Mouse (Mus musculus) common myeloid progenitor, adult 5-6 weeks (primary cell): ENCODE results near the gene Gm8764. TPM values are rescaled to one million over a fixed set of nuclear protein-coding genes. Genes with fewer than 3 reads are reported as not detected.
"Not testable (repeated sequence)": the region's sequence is repeated elsewhere in the genome, so short reads cannot be mapped to it uniquely, and the experiment has no call there.

ENCODE experiments used
- ATAC-seq: replicated peaks from 2 replicates; pipeline ENCODE4 v1.8.0; 2016; ENCODE audit warnings: low read depth, mild to moderate bottlenecking, moderate TSS enrichment, inconsistent platforms; ENCODE audit not compliant: poor library complexity, severe bottlenecking
- total RNA-seq: library from RNA; stranded (forward); fragments of 200-1000, 187-1606 nt; gene quantifications from 2 replicates; pipeline ENCODE4 v1.2.3, GENCODE M21; 2017

Gm8764 gene
- total RNA-seq, result not detected in 2 replicates

DNA sequence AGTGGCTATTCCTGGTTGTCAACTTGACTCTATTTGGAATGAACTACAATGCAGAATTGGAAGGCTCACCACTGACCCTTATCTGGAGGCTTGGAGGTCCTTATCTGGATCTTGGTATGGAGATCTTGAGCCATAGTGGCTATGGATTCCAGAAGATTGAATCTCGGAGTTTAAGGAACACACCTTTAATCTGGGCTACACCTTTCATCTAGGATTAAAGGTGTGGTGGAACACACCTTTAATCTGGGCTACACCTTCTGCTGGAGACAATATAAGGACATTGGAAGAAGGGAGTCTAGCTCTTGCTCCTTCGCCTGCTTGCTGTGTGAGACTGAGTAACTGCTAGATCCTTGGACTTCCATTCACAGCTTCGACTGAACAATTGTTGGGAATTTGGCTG is at the start of gene Gm8764:
Gene Gm8764 (plus strand): TSS at position 301 of the 400 bp plus-strand sequence.
- not testable (repeated sequence) for ATAC-seq

DNA sequence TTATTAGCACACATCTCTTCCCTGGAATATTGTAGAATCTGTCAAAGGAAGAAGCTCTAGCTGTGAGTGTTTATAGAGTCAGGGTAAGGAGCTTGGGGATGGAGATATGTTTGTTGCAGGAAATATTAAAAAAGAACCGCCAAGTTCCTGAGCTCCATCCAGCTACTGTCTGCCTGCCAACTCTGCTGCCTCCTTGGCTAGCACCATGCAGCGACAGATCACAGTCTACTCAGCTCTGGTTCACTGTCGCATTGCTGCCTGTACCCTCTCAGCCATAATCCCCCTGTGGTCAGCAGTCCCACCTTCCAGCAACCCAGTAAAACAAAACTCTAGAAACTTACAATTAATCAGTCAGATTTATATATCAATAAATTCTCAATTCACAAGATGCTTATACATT is 49.8 kb upstream of the Gm8764 start:
- ATAC-seq, result no peak

DNA sequence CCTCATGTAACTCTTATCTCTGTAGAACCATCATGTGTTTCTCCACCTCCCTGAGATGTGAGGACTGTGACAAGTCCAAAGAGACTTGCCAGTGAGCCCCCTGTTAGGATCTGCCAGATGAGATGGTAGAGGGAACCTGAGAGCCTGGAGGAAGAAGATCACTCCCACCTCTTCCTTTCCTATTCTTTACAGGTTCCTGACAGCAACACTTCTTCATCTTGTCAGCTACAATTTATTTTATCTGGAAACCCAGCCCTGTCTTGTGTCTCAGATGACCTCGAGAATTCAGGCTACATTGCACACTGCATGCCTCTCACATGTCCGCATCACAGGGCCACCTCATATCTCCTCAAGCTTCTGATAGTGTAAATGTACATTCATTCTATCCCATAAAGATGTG is 41.5 kb upstream of the Gm8764 start:
- no peak for ATAC-seq

DNA sequence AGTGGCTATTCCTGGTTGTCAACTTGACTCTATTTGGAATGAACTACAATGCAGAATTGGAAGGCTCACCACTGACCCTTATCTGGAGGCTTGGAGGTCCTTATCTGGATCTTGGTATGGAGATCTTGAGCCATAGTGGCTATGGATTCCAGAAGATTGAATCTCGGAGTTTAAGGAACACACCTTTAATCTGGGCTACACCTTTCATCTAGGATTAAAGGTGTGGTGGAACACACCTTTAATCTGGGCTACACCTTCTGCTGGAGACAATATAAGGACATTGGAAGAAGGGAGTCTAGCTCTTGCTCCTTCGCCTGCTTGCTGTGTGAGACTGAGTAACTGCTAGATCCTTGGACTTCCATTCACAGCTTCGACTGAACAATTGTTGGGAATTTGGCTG is 17.1 kb upstream of the Gm8764 start, which contains the start of gene Gm21293:
Gene Gm21293 (plus strand): TSS at position 301 of the 400 bp plus-strand sequence.
- ATAC-seq, result not testable (repeated sequence)

DNA sequence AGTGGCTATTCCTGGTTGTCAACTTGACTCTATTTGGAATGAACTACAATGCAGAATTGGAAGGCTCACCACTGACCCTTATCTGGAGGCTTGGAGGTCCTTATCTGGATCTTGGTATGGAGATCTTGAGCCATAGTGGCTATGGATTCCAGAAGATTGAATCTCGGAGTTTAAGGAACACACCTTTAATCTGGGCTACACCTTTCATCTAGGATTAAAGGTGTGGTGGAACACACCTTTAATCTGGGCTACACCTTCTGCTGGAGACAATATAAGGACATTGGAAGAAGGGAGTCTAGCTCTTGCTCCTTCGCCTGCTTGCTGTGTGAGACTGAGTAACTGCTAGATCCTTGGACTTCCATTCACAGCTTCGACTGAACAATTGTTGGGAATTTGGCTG is 8.6 kb upstream of the Gm8764 start, which contains the start of gene Gm6763:
Gene Gm6763 (plus strand): TSS at position 301 of the 400 bp plus-strand sequence.
- ATAC-seq, result not testable (repeated sequence)

DNA sequence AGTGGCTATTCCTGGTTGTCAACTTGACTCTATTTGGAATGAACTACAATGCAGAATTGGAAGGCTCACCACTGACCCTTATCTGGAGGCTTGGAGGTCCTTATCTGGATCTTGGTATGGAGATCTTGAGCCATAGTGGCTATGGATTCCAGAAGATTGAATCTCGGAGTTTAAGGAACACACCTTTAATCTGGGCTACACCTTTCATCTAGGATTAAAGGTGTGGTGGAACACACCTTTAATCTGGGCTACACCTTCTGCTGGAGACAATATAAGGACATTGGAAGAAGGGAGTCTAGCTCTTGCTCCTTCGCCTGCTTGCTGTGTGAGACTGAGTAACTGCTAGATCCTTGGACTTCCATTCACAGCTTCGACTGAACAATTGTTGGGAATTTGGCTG is 8.4 kb downstream of the Gm8764 start, which contains the start of gene Gm21304:
Gene Gm21304 (plus strand): TSS at position 301 of the 400 bp plus-strand sequence.
- not testable (repeated sequence) for ATAC-seq

DNA sequence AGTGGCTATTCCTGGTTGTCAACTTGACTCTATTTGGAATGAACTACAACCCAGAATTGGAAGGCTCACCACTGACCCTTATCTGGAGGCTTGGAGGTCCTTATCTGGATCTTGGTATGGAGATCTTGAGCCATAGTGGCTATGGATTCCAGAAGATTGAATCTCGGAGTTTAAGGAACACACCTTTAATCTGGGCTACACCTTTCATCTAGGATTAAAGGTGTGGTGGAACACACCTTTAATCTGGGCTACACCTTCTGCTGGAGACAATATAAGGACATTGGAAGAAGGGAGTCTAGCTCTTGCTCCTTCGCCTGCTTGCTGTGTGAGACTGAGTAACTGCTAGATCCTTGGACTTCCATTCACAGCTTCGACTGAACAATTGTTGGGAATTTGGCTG is 16.9 kb downstream of the Gm8764 start, which contains the start of gene Gm21312:
Gene Gm21312 (plus strand): TSS at position 301 of the 400 bp plus-strand sequence.
- ATAC-seq, result not testable (repeated sequence)

DNA sequence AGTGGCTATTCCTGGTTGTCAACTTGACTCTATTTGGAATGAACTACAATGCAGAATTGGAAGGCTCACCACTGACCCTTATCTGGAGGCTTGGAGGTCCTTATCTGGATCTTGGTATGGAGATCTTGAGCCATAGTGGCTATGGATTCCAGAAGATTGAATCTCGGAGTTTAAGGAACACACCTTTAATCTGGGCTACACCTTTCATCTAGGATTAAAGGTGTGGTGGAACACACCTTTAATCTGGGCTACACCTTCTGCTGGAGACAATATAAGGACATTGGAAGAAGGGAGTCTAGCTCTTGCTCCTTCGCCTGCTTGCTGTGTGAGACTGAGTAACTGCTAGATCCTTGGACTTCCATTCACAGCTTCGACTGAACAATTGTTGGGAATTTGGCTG is 25.4 kb downstream of the Gm8764 start, which contains the start of gene Gm20765:
Gene Gm20765 (plus strand): TSS at position 301 of the 400 bp plus-strand sequence.
- not testable (repeated sequence) for ATAC-seq

DNA sequence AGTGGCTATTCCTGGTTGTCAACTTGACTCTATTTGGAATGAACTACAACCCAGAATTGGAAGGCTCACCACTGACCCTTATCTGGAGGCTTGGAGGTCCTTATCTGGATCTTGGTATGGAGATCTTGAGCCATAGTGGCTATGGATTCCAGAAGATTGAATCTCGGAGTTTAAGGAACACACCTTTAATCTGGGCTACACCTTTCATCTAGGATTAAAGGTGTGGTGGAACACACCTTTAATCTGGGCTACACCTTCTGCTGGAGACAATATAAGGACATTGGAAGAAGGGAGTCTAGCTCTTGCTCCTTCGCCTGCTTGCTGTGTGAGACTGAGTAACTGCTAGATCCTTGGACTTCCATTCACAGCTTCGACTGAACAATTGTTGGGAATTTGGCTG is 33.9 kb downstream of the Gm8764 start, which contains the start of gene Gm4340:
Gene Gm4340 (plus strand): TSS at position 301 of the 400 bp plus-strand sequence.
- not testable (repeated sequence) for ATAC-seq

DNA sequence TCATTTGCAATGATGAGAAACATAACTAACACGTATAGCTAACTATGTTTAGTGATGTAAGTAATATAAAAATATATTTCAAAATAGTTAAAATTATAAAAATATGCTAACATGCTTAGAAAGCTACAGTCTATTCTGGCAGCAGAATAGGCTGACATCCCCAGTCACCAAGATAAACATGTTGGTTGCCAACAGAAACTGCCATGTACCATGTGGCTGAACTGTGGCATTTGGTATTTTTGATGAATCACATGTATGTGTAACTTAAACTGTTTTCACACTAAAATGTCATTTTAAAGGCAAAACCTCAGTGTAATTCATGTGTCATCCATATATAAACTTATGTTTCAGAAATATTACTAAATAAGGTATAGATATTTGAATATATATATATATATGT is 49.8 kb downstream of the Gm8764 start:
- no peak for ATAC-seq

DNA sequence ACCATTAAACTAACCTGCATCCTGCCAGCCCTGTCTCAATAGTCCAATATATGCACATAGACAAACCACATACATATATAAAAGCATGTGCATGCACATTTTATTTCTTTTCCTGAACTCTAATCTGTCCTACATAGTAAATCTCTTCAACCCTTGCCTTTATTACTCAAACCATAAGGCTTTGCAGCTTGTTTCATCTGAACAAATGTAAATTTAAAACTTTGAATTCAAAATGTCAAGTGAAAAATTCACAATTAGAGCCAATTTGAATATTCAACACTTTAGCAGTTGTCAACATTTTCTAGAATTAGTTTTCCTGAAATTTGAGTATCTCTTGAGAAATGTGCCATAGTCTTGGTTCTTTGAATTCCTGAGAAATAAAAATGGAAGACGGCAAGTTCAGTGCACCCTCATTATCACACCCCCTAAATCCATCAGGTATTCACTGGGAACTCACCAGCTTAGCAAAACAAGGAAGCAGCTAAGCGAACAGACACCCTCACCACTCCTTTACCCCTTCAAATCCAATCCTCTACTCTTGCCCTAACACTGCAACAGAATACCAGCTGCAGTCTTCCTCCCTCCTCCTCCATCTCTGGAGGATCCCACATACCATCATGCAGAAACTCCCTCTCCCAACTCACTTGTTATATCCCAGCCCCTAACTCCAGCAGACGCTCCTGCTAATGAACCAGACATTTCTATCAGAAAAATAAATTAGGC is 50.6 kb downstream of the Gm8764 start:
- ATAC-seq, result no peak

Other genes with a start within 250 kb of the Gm8764 start
- gene Gm21293, start 17.0 kb upstream of the Gm8764 start, total RNA-seq, result not detected in 2 replicates
- not detected in 2 replicates for gene Gm6763, start 8.5 kb upstream of the Gm8764 start, total RNA-seq
- not detected in 2 replicates for gene Gm21304, start 8.5 kb downstream of the Gm8764 start, total RNA-seq
- not detected in 2 replicates for gene Gm21312, start 17.0 kb downstream of the Gm8764 start, total RNA-seq
- not detected in 2 replicates for gene Gm20765, start 25.5 kb downstream of the Gm8764 start, total RNA-seq
- not detected in 2 replicates for gene Gm4340, start 34.0 kb downstream of the Gm8764 start, total RNA-seq